Mouse (Mus musculus) right cerebral cortex, adult 2 months (tissue): Measurements from ENCODE around the gene Kat6b.

Experiments
- DNase-seq, 2 experiments: peaks; one replicate each; pipeline ENCODE4 v3.0.0; 2021 to 2022; ENCODE audit warnings: low spot score in 2 of 2

The Kat6b gene

DNA sequence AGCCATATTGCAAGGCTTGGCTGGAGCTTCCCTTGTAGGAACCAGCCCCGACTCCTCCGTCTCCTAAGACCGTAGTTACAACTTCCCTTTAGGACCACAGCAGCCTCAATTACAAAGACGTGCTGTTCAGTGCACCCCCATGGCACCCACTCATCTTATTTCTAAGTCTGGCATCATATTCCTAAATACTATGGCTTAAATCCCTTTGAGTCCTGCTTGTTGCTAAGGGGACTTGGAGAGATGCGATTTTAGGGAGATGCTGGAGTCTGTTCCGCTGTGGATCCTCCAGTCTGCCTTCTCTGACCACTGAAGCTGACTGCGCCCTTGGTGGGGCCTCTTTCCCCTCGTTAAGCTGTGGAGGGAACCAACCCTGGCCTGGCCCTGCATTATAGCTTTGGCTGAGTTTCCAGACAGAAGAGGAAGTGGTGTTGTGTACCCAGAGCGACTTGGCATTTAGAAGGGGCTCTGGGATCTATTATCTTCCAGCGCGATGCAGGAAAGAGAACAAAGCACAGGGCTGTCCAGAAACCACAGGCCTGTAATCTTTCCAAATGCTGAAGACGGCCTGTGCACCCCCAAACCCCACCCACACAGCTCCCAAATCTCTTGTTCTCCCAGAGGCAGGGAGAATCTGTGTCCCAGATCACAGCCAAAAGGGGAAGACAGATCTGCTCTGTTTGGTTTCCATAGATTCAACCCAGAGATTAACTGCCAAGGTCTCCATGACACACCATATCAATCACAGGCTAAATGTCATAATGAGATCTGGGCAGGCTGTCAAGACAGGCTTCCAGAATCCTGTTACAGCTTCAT, 225.7 kb downstream of the Kat6b start:
- DNase-seq, result peak; percentile 32 to 54

DNA sequence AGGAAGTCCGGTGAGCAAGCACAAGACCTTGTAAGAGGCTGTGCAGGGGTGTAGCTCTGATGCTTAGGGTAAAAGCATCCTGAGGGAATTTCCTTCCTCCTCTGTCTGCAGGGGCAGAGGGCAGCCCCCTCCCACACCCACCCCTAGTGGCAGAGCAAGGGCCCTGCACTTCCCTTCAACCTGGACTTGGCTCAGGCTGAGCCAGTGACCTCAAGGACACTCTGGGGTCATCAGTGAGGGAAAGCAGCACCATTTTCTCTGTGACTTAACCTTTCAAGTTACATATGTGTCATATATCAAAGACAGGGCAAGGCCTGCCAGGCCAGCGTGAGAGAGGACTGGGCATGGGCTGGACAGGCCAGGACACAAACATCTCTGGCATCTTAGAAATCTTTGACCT, 228.3 kb downstream of the Kat6b start:
- no peak for DNase-seq

DNA sequence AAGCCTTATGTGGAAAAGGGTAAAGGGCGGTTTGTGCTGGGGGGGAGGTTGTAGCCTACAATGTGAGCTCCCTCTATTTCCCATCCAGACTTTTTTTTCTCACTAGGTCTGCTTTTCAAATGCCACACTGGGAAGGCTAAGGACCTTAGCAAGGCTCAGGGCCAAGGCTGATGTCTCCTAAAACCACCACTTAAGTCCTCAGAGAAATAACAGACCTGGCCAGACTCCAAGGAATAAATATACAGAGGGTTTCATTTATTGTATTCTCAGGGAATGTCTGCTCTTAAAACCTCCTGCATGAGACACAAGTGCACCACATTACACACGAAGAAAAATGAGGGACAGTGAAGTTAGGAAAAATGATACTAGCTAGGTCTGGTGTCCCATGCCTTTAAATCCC, 230.0 kb downstream of the Kat6b start:
- DNase-seq, result no peak

DNA sequence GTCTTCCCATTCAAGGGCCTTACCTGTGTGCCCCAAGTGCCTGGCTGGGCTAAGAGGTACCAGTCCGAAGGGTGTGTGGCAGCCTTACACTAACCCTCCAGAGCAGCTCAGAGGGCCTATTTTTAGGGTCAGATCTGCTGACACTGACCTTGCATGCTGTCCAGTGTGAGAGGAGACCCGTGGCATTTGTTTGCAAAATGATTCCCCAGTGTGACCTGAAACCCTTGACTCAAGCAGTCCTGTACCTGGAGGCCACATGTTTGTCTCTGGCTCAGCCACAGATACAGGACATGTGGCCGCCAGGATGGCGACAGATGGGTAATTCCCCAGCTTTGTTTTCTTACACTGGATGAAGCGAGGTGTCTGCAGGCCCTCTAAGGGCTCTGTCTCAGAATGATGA, 233.3 kb downstream of the Kat6b start, which contains the start of gene Dupd1:
Dupd1 (minus strand) TSS at position 91 of the 400 bp plus-strand sequence.
- no peak for DNase-seq

DNA sequence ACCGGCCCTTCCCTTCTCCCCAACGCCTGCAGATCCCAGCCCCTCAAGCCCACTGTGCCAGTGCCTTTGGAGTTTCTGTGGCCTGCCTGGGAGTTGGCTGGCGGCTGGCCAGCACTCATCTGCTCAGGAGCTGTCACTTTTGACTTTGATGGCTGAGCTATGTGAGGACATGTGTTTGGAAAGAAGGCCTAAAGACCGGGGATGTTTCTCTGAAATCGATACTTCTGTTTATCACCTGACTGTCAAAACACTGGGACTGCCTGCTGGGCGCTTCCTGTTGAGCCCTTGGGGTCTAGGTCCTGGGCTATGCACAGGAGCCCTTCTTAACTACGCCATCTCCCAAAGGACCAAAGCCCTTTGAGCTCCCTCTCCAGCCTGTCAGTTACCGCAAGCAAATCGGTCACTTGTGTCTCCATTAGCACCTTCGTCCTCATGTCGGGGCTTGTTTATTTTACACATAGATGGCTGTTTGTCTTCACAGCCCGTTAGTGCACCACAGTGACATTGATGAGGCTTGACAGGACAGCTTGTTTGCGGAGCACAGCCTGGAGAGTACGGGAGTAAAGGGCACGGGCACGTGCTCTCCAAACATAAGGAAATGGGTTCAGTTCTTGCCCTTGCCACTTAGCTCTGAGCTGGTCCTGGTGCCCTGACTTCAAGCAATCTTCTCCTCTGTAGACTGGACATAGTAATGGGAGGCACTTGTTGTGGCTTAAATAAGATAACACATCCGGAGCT, 238.6 kb downstream of the Kat6b start:
- no peak for DNase-seq

DNA sequence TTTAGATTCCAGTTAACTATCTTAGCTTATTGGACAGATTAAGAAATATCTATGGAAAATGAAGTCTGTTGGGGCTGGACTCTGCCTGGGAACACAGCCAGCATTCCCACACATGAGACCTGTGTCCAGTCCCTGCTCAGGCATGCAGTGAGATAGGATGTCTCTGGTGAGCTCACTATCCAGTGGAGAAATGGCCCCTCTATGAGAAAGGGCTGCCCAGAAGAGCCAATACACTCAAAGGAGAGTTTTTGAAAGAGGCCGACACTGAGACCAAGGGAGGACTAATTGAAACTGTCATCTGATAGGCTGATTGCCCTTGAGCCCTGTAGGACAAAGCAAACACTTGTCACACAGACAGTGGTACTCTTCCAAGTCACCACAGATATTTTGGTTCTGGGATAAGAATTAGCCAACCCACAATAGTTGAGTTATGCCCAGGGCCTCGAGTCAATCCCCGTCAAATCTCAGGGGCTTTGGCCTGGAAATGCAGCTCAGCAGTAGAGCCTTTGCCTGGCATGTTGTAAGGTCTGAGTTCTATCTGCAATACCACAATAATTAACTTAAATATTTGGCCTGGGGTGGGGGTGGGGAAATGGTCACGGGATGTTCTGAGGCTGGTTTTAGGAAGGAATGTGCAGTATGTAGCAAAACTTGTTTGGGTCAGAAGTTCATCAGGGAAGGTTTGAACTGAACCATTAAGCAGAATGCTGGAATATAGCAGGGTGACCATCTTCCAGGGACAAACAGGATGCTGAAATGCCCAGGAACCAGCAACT, 239.4 kb downstream of the Kat6b start:
- DNase-seq, result no peak
